Mouse (Mus musculus) liver, embryonic 14.5 days (tissue): ENCODE data around the gene Sh3rf1. TPM values are rescaled to one million over a fixed set of nuclear protein-coding genes. Genes with fewer than 3 reads are reported as not detected.

ENCODE experiments used
- ATAC-seq: fragments of 200-750 bp; cut with Nextera tagmentation; 2 replicates; pipeline ENCODE4 v1.8.0; 2017; ENCODE audit warnings: moderate number of reproducible peaks, mild to moderate bottlenecking, moderate library complexity; ENCODE audit not compliant: insufficient read depth
- DNase-seq, 3 experiments: peaks; one replicate each; pipeline ENCODE4 v3.0.0-alpha.2; 2012 to 2013; ENCODE audit warnings: low read depth in 3 of 3, low spot score in 3 of 3
- H3K27ac ChIP-seq: fragments of 300-500 bp; sonication (generic); 2 replicates; pipeline ENCODE4 v1.5.1; 2014; ENCODE audit warnings: moderate library complexity, mild to moderate bottlenecking, control low read depth, inconsistent platforms
- H3K27me3 ChIP-seq: fragments of 300-500 bp; sonication (generic); 2 replicates; pipeline ENCODE4 v1.6.1; 2014; ENCODE audit warnings: mild to moderate bottlenecking, low read length, moderate library complexity; ENCODE audit not compliant: control insufficient read depth, insufficient read depth
- H3K36me3 ChIP-seq: fragments of 300-500 bp; sonication (generic); replicated peaks from 2 replicates; pipeline ENCODE4 v1.6.1; 2014; ENCODE audit warnings: low read depth; ENCODE audit not compliant: control insufficient read depth, insufficient read depth
- H3K4me1 ChIP-seq, 2 experiments: fragments of 200-500 bp in 1 of 2; fragments of 300-500 bp in 1 of 2; sonication (generic) in 1 of 2; replicated peaks; 2 replicates each; pipeline ENCODE4 v1.6.1; 2012 to 2014; ENCODE audit warnings: antibody characterized with exemption in 1 of 2, inconsistent platforms in 1 of 2, low read length in 1 of 2; ENCODE audit not compliant: control insufficient read depth in 2 of 2, insufficient read depth in 2 of 2
- H3K4me2 ChIP-seq: fragments of 300-500 bp; sonication (generic); 2 replicates; pipeline ENCODE4 v1.6.1; 2014; ENCODE audit warnings: low read depth, mild to moderate bottlenecking, control low read depth, moderate library complexity
- H3K4me3 ChIP-seq, 2 experiments: fragments of 200-500 bp in 1 of 2; fragments of 300-500 bp in 1 of 2; sonication (generic) in 1 of 2; 2 replicates each; pipeline ENCODE4 v1.5.1; 2012 to 2014; ENCODE audit warnings: low read depth in 2 of 2, low read length in 2 of 2, mild to moderate bottlenecking in 2 of 2, control low read depth in 1 of 2, inconsistent platforms in 1 of 2, moderate library complexity in 1 of 2; ENCODE audit not compliant: insufficient read depth in 1 of 2
- H3K9ac ChIP-seq: fragments of 300-500 bp; sonication (generic); replicated peaks from 2 replicates; pipeline ENCODE4 v1.6.1; 2014; ENCODE audit warnings: mild to moderate bottlenecking, control low read depth, moderate library complexity
- H3K9me3 ChIP-seq: fragments of 300-500 bp; sonication (generic); 2 replicates; pipeline ENCODE4 v1.6.1; 2016; ENCODE audit warnings: low read length, mixed read lengths; ENCODE audit not compliant: control insufficient read depth
- CTCF ChIP-seq: IDR thresholded peaks from 2 replicates; pipeline ENCODE4 v1.5.1; 2016; ENCODE audit warnings: antibody characterized with exemption, low read depth, control low read depth
- EP300 ChIP-seq: IDR thresholded peaks from 2 replicates; pipeline ENCODE4 v1.6.1; 2016; ENCODE audit warnings: antibody characterized with exemption, low read depth
- WGBS: fragments of 180-500 bp; shearing (Covaris S2); extraction: QIAGEN DNeasy Blood & Tissue Kit; methylation state at CpG from one replicate; pipeline ENCODE4 v1.1.7; 2014; ENCODE audit not compliant: insufficient replicate concordance; 5-methylcytosine and 5-hydroxymethylcytosine counted together
- polyA plus RNA-seq, 2 experiments: library from polyadenylated mRNA; depleted of rRNA in 1 of 2; stranded (reverse) in 1 of 2; unstranded in 1 of 2; fragments of >200 nt; fragmentation: Nextera tagmentation in 1 of 2; extraction: Ambion mirVana in 1 of 2; gene quantifications; 2 replicates each; pipeline versions ENCODE4 v1.2.1 to v1.2.3; 2012 to 2014

Gene Sh3rf1
- polyA plus RNA-seq, 2 experiments = 0.61 to 0.85 TPM

GRCm38 (mm10) chr8:61285896-61286295 lies 62.2 kb downstream of the Sh3rf1 start:
- Histone ChIP-seq H3K27ac (no peak overlapping the region), H3K9ac (no peak overlapping the region), H3K36me3 (no peaks in the 10 kb centered on the region), H3K9me3 (no peaks in the 10 kb centered on the region), H3K27me3 (no peaks in the 10 kb centered on the region), H3K4me2 (no peak overlapping the region), H3K4me3 (no peak overlapping the region), H3K4me1 (peaks cover 0 to 22% of the 10 kb centered on the region in 2 experiments; a peak in 2 of 4 replicates)
- WGBS = 58% methylated on average over 7 of the region's 7 CpGs
- no peak for TF ChIP-seq EP300
- no peak for TF ChIP-seq CTCF
- DNase-seq (no peak), ATAC-seq (no peak)

GRCm38 (mm10) chr8:61286394-61286793 lies 62.7 kb downstream of the Sh3rf1 start:
- Histone ChIP-seq H3K4me1 (peaks cover 0 to 22% of the 10 kb centered on the region in 2 experiments; a peak in 2 of 4 replicates), H3K9me3 (no peaks in the 10 kb centered on the region), H3K9ac (no peak overlapping the region), H3K27me3 (no peaks in the 10 kb centered on the region), H3K27ac (no peak overlapping the region), H3K4me2 (no peak overlapping the region), H3K4me3 (no peak overlapping the region), H3K36me3 (no peaks in the 10 kb centered on the region)
- ATAC-seq = no peak
- TF ChIP-seq CTCF = no peak
- TF ChIP-seq EP300 = no peak
- WGBS = 27% methylated on average over 7 of the region's 7 CpGs
- DNase-seq = no peak

GRCm38 (mm10) chr8:61286795-61287385 lies 63.2 kb downstream of the Sh3rf1 start:
- no peak overlapping the region for H3K9ac ChIP-seq
- 57% methylated on average over 14 of the region's 14 CpGs for WGBS
- no peaks in the 10 kb centered on the region for H3K9me3 ChIP-seq
- H3K4me2 ChIP-seq = no peak overlapping the region
- DNase-seq (no peak), ATAC-seq (no peak)
- H3K27me3 ChIP-seq = no peaks in the 10 kb centered on the region
- H3K4me1 ChIP-seq = peaks cover 0 to 21% of the 10 kb centered on the region in 2 experiments; a peak in 2 of 4 replicates
- no peak for TF ChIP-seq CTCF
- TF ChIP-seq EP300 = no peak
- H3K27ac ChIP-seq = no peak overlapping the region
- no peak overlapping the region for H3K4me3 ChIP-seq
- no peaks in the 10 kb centered on the region for H3K36me3 ChIP-seq

GRCm38 (mm10) chr8:61288006-61288566 lies 64.4 kb downstream of the Sh3rf1 start:
- 65% methylated on average over 11 of the region's 11 CpGs for WGBS
- Histone ChIP-seq H3K9me3 (no peaks in the 10 kb centered on the region), H3K4me3 (no peak overlapping the region), H3K4me1 (peaks cover 0 to 11% of the 10 kb centered on the region in 2 experiments; a peak in 2 of 4 replicates), H3K27me3 (no peaks in the 10 kb centered on the region), H3K27ac (no peak overlapping the region), H3K36me3 (no peaks in the 10 kb centered on the region), H3K9ac (no peak overlapping the region), H3K4me2 (no peak overlapping the region)
- DNase-seq (no peak), ATAC-seq (no peak)
- no peak for TF ChIP-seq EP300

- H3K27ac ChIP-seq = no peak overlapping the region
- peaks cover 0 to 9% of the 10 kb centered on the region in 2 experiments; a peak in 2 of 4 replicates for H3K4me1 ChIP-seq
- no peak overlapping the region for H3K9ac ChIP-seq
- ATAC-seq = no peak
- no peak overlapping the region for H3K4me2 ChIP-seq
- H3K36me3 ChIP-seq = no peaks in the 10 kb centered on the region
- TF ChIP-seq EP300 = no peak
- TF ChIP-seq CTCF = no peak
- no peaks in the 10 kb centered on the region for H3K27me3 ChIP-seq
- 67% methylated on average over 7 of the region's 7 CpGs for WGBS
- no peak overlapping the region for H3K4me3 ChIP-seq
- H3K9me3 ChIP-seq = no peaks in the 10 kb centered on the region
- no peak for DNase-seq
Observed at GRCm38 (mm10) chr8:61288676-61289075, 65.0 kb downstream of the Sh3rf1 start.
